Mouse (Mus musculus) midbrain, embryonic 11.5 days (tissue): ENCODE data around the gene Mypop. TPM values are rescaled to one million over a fixed set of nuclear protein-coding genes. Genes with fewer than 3 reads are reported as not detected.

Source experiments
- ATAC-seq: fragments of 200-750 bp; cut with Nextera tagmentation; 2 replicates; pipeline ENCODE4 v1.8.0; 2017; ENCODE audit warnings: moderate TSS enrichment, moderate library complexity; ENCODE audit not compliant: low FRiP score
- DNase-seq: peaks from one replicate; pipeline ENCODE4 v3.0.0; 2015; ENCODE audit warnings: low spot score; ENCODE audit errors: missing footprints
- H3K27ac ChIP-seq: fragments of 300-500 bp; sonication (generic); 2 replicates; pipeline ENCODE4 v1.5.1; 2014; ENCODE audit warnings: low read depth, low read length
- H3K27me3 ChIP-seq: fragments of 300-500 bp; sonication (generic); 2 replicates; pipeline ENCODE4 v1.6.1; 2014; ENCODE audit warnings: mild to moderate bottlenecking, low read length, moderate library complexity, mixed read lengths; ENCODE audit not compliant: control insufficient read depth, insufficient read depth
- H3K36me3 ChIP-seq: fragments of 300-500 bp; sonication (generic); 2 replicates; pipeline ENCODE4 v1.6.1; 2014; ENCODE audit warnings: mild to moderate bottlenecking, low read length, moderate library complexity, mixed read lengths; ENCODE audit not compliant: control insufficient read depth, insufficient read depth
- H3K4me1 ChIP-seq: fragments of 300-500 bp; sonication (generic); 2 replicates; pipeline ENCODE4 v1.6.1; 2014; ENCODE audit warnings: low read length; ENCODE audit not compliant: control insufficient read depth, insufficient read depth
- H3K4me2 ChIP-seq: fragments of 300-500 bp; sonication (generic); 2 replicates; pipeline ENCODE4 v1.6.1; 2014; ENCODE audit warnings: mild to moderate bottlenecking, moderate library complexity
- H3K4me3 ChIP-seq: fragments of 300-500 bp; sonication (generic); 2 replicates; pipeline ENCODE4 v1.5.1; 2014; ENCODE audit warnings: low read depth, low read length
- H3K9ac ChIP-seq: fragments of 300-500 bp; sonication (generic); 2 replicates; pipeline ENCODE4 v1.6.1; 2014; ENCODE audit warnings: low read length
- H3K9me3 ChIP-seq: fragments of 300-500 bp; sonication (generic); 2 replicates; pipeline ENCODE4 v1.6.1; 2016; ENCODE audit warnings: low read length; ENCODE audit not compliant: control insufficient read depth
- WGBS: fragments of 180-500 bp; shearing (Covaris S2); extraction: QIAGEN DNeasy Blood & Tissue Kit; methylation state at CpG from one replicate; pipeline ENCODE4 v1.1.7; 2014; 5-methylcytosine and 5-hydroxymethylcytosine counted together
- polyA plus RNA-seq: library from polyadenylated mRNA; unstranded; fragments of >200 nt; fragmentation: Nextera tagmentation; extraction: Ambion mirVana; gene quantifications from 2 replicates; pipeline ENCODE4 v1.2.1, GENCODE M21; 2014

Gene Mypop
- polyA plus RNA-seq, 1 experiment from 2014 or later: 4.0 TPM

DNA sequence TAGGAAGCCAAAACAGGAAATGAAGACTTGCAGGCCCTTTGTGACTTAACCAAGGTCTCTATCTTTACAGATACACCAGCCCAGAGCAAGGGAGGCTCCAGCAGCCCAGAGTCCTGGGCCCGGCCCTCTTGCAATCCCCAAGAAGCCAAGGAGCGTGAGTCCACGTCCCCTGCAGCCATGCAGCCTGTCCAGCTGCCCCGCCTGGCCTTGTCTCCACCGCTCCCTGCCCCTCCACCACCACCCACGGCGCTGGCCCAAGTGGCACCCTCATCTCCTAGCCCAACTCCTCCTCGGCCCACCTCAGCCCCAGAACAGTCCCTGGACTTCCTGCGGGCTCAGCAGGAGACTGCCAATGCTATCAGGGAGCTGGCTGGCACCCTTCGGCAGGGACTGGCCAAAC, 9.4 kb downstream of the Mypop start:
- DNase-seq (no peak), ATAC-seq (no peak)
- Histone ChIP-seq H3K4me2 (peak overlapping the region; percentile 38), H3K9me3 (no peaks in the 10 kb centered on the region), H3K4me1 (peaks cover 21% of the 10 kb centered on the region), H3K36me3 (peaks cover 3% of the 10 kb centered on the region; the same call in 1 of the 2 replicates), H3K27ac (no peak overlapping the region), H3K4me3 (peak overlapping the region; percentile 22), H3K27me3 (no peaks in the 10 kb centered on the region), H3K9ac (peak overlapping the region; percentile 51; the same call in 1 of the 2 replicates)
- 56% methylated on average over 10 of the region's 10 CpGs for whole genome bisulfite sequencing

GRCm38 (mm10) chr7:19001066-19001806, 10.2 kb downstream of the Mypop start:
- no peaks in the 10 kb centered on the region for H3K9me3 ChIP-seq
- H3K4me3 ChIP-seq: peak overlapping the region; percentile 22
- no peaks in the 10 kb centered on the region for H3K27me3 ChIP-seq
- H3K4me2 ChIP-seq: peak overlapping the region; percentile 38
- ATAC-seq: no peak
- DNase-seq: no peak
- 36% methylated on average over 18 of the region's 18 CpGs for WGBS
- H3K36me3 ChIP-seq: peaks cover 10% of the 10 kb centered on the region; the same call in 1 of the 2 replicates
- peak overlapping the region; percentile 51; the same call in 1 of the 2 replicates for H3K9ac ChIP-seq
- no peak overlapping the region for H3K27ac ChIP-seq
- peaks cover 29% of the 10 kb centered on the region for H3K4me1 ChIP-seq

- Histone ChIP-seq H3K4me1 (peaks cover 32% of the 10 kb centered on the region), H3K9me3 (no peaks in the 10 kb centered on the region), H3K27me3 (no peaks in the 10 kb centered on the region), H3K4me2 (no peak overlapping the region), H3K9ac (no peak overlapping the region), H3K4me3 (no peak overlapping the region), H3K27ac (no peak overlapping the region), H3K36me3 (peaks cover 10% of the 10 kb centered on the region; the same call in 1 of the 2 replicates)
- no peak for ATAC-seq
- 73% methylated on average over 3 of the region's 3 CpGs for WGBS
- no peak for DNase-seq
Observed at GRCm38 (mm10) chr7:19001807-19002085, 10.7 kb downstream of the Mypop start.

DNA sequence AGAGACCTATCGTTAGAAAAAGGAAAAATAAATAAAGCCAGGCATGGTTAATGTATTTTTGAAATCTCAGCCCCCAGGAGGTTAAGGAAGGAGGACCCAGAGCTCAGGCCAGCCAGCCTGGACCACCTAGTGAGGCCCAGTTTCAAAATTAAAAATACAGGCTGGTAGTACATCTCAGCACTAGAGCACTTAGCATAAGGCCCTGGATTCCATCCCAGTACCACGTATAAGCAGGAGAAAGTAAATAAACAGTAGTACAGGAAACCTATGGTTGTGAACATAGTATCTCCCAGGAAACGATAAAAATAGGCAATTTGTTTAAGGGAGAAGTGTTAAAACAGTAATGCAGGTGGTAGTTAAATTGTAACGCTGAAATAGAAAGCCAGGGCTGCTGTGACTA, 11.1 kb downstream of the Mypop start:
- H3K9ac ChIP-seq: peak overlapping the region; percentile 79
- H3K4me1 ChIP-seq: peaks cover 32% of the 10 kb centered on the region
- no peaks in the 10 kb centered on the region for H3K9me3 ChIP-seq
- 49% methylated on average over 4 of the region's 4 CpGs for WGBS
- H3K27me3 ChIP-seq: no peaks in the 10 kb centered on the region
- ATAC-seq (no peak), DNase-seq (no peak)
- H3K36me3 ChIP-seq: peaks cover 10% of the 10 kb centered on the region; the same call in 1 of the 2 replicates
- peak overlapping the region; percentile 33 for H3K4me3 ChIP-seq
- peak overlapping the region; percentile 60 for H3K4me2 ChIP-seq
- H3K27ac ChIP-seq: no peak overlapping the region

DNA sequence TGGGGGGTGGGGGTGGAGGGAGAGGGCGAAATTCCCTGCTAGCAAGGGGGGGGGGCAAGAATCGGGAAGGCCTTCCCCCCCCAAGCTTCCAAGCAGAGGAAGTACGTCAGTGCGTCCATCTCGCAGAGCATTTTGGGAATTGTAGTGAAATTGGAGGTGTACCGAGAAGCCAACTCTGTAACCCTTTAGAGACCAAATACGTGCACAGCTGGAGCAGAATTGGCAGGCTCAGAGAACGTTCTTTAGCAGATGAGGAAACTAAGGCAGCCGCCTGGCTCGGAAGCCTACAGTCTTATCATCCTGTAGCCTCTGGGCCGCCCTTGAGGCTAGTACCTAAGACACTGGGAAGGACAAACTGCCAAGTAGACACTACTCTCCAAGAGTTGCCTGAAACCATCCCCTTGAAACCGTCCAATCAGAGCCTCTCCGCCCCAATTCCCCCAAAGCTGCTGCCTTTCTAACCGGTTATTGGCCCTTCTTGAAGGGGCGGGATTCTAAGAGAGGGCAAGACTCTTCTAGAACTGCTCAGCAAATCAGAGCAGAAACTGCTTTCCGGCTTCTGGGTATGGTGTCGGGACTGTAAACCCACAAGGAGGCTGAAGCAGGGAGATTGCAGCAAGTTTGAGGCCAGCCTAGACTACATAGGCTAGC, 11.9 kb downstream of the Mypop start:
- peaks cover 10% of the 10 kb centered on the region; the same call in 1 of the 2 replicates for H3K36me3 ChIP-seq
- peak; percentile 60 for ATAC-seq
- WGBS: 2% methylated on average over 17 of the region's 17 CpGs

GRCm38 (mm10) chr7:19003902-19004630, 13.0 kb downstream of the Mypop start, which contains the start of gene Irf2bp1:
TSS of gene Irf2bp1 (plus strand) at chr7:19004044.
- peak within 1 kb of the TSS; percentile 87 for H3K27ac ChIP-seq
- H3K9ac ChIP-seq: peak within 1 kb of the TSS; percentile 89
- 1% methylated on average over 85 of the region's 90 CpGs for WGBS
- peak; percentile 99 for DNase-seq
- H3K4me3 ChIP-seq: peak within 1 kb of the TSS; percentile 89
- peak; percentile 74 for ATAC-seq
- peaks cover 10% of the 10 kb centered on the region; the same call in 1 of the 2 replicates for H3K36me3 ChIP-seq
- H3K4me2 ChIP-seq: peak within 1 kb of the TSS; percentile 99
- no peaks in the 10 kb centered on the region for H3K27me3 ChIP-seq
- H3K4me1 ChIP-seq: peaks cover 30% of the 10 kb centered on the region
- no peaks in the 10 kb centered on the region for H3K9me3 ChIP-seq

More for the DNA sequence above, 11.9 kb downstream of the Mypop start:
- DNase-seq: peak; percentile 98
- Histone ChIP-seq H3K9me3 (no peaks in the 10 kb centered on the region), H3K9ac (peak overlapping the region; percentile 79), H3K4me2 (peak overlapping the region; percentile 60), H3K4me3 (peak overlapping the region; percentile 33), H3K4me1 (peaks cover 32% of the 10 kb centered on the region), H3K27ac (no peak overlapping the region), H3K27me3 (no peaks in the 10 kb centered on the region)

DNA sequence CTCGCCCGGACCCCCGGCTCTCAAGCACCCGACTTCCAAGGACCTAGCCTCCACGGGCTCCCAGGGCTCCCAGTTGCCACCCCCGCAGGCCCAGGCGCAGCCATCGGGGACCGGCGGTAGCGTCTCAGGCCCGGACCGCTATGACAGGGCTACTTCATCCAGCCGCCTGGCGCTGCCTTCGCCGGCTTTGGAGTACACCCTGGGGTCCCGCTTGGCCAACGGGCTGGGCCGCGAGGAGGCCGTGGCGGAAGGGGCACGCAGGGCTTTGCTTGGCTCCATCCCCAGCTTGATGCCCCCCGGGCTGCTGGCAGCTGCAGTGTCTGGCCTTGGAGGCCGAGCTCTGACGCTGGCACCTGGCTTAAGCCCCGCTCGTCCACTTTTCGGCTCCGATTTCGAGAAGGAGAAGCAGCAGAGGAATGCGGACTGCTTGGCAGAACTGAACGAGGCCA, 13.6 kb downstream of the Mypop start:
- H3K9ac ChIP-seq: peak overlapping the region; percentile 89
- H3K27me3 ChIP-seq: no peaks in the 10 kb centered on the region
- H3K36me3 ChIP-seq: peaks cover 10% of the 10 kb centered on the region; the same call in 1 of the 2 replicates
- no peak overlapping the region for H3K27ac ChIP-seq
- 9% methylated on average over 29 of the region's 34 CpGs for WGBS
- DNase-seq (peak; percentile 93), ATAC-seq (no peak; the same call in 1 of the 2 replicates)
- peak overlapping the region; percentile 89 for H3K4me3 ChIP-seq
- H3K4me1 ChIP-seq: peaks cover 29% of the 10 kb centered on the region
- no peaks in the 10 kb centered on the region for H3K9me3 ChIP-seq
- H3K4me2 ChIP-seq: peak overlapping the region; percentile 99

DNA sequence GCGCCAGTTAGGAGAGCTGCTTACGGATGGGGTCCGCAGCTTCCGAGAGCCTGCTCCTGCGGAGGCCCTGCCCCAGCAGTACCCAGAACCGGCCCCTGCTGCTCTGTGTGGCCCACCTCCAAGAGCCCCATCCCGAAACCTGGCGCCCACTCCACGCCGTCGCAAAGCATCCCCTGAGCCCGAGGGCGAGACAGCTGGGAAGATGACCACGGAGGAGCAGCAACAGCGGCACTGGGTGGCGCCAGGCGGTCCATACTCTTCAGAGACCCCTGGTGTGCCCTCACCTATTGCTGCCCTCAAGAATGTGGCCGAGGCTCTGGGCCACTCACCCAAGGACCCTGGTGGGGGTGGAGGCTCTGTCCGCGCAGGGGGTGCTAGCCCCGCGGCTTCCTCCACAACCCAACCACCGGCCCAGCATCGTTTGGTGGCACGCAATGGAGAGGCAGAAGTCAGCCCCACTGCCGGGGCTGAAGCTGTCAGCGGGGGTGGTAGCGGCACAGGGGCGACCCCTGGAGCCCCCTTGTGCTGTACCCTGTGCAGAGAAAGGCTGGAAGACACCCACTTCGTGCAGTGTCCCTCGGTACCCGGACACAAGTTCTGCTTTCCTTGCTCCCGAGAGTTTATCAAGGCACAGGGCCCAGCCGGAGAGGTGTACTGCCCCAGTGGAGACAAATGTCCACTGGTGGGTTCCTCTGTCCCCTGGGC, 14.5 kb downstream of the Mypop start:
- DNase-seq: no peak
- Histone ChIP-seq H3K9ac (no peak overlapping the region), H3K4me1 (peaks cover 29% of the 10 kb centered on the region), H3K4me2 (peak overlapping the region; percentile 99), H3K27me3 (no peaks in the 10 kb centered on the region), H3K4me3 (peak overlapping the region; percentile 89), H3K9me3 (no peaks in the 10 kb centered on the region), H3K27ac (no peak overlapping the region), H3K36me3 (peaks cover 10% of the 10 kb centered on the region; the same call in 1 of the 2 replicates)
- 83% methylated on average over 34 of the region's 34 CpGs for WGBS
- ATAC-seq: no peak
